Mouse (Mus musculus) erythroblast, embryonic 14.5 days (primary cell): ENCODE measurements around the gene Ptpn13. TPM values are rescaled to one million over a fixed set of nuclear protein-coding genes. Genes with fewer than 3 reads are reported as not detected.

Experiments
- H3K27me3 ChIP-seq: 2 replicates; pipeline ENCODE4 v1.6.1; 2012; ENCODE audit warnings: inconsistent platforms; ENCODE audit not compliant: control insufficient read depth
- H3K36me3 ChIP-seq: 2 replicates; pipeline ENCODE4 v1.6.1; 2012; ENCODE audit warnings: mild to moderate bottlenecking, inconsistent platforms; ENCODE audit not compliant: control insufficient read depth
- H3K4me1 ChIP-seq: 2 replicates; pipeline ENCODE4 v1.6.1; 2012; ENCODE audit warnings: inconsistent platforms; ENCODE audit not compliant: control insufficient read depth
- H3K4me3 ChIP-seq: replicated peaks from 2 replicates; pipeline ENCODE3; 2012; ENCODE audit warnings: moderate library complexity, mild to moderate bottlenecking, inconsistent platforms
- H3K9me3 ChIP-seq: 2 replicates; pipeline ENCODE4 v1.6.1; 2012; ENCODE audit warnings: low read length, inconsistent platforms, mixed read lengths; ENCODE audit not compliant: control insufficient read depth
- GATA1 ChIP-seq: IDR thresholded peaks from 2 replicates; pipeline ENCODE4 v1.6.1; 2012; ENCODE audit warnings: low read length, inconsistent platforms, mixed read lengths
- TAL1 ChIP-seq: IDR thresholded peaks from 3 replicates; pipeline ENCODE4 v1.6.1; 2012; ENCODE audit warnings: low read length, inconsistent platforms, mixed read lengths
- polyA plus RNA-seq: library from polyadenylated mRNA; stranded (reverse); fragments of >175 nt; gene quantifications from 2 replicates; pipeline ENCODE4 v1.2.3, GENCODE M21; 2012

Ptpn13 gene
- polyA plus RNA-seq, 1 experiment = 0.01 TPM

GRCm38 (mm10) chr5:103517641-103518040, 92.6 kb downstream of the Ptpn13 start:
- Histone ChIP-seq H3K27me3 (no peaks in the 10 kb centered on the region), H3K36me3 (no peaks in the 10 kb centered on the region), H3K4me3 (no peak overlapping the region), H3K9me3 (no peaks in the 10 kb centered on the region), H3K4me1 (no peaks in the 10 kb centered on the region)
- no peak for TF ChIP-seq TAL1

GRCm38 (mm10) chr5:103518797-103519468, 93.9 kb downstream of the Ptpn13 start:
- no peaks in the 10 kb centered on the region for H3K27me3 ChIP-seq
- H3K4me3 ChIP-seq = no peak overlapping the region
- H3K9me3 ChIP-seq = no peaks in the 10 kb centered on the region
- TF ChIP-seq GATA1 (no peak), TAL1 (no peak)
- no peaks in the 10 kb centered on the region for H3K4me1 ChIP-seq
- H3K36me3 ChIP-seq = no peaks in the 10 kb centered on the region

- TF ChIP-seq TAL1 (no peak), GATA1 (no peak)
- Histone ChIP-seq H3K9me3 (no peaks in the 10 kb centered on the region), H3K36me3 (no peaks in the 10 kb centered on the region), H3K27me3 (no peaks in the 10 kb centered on the region), H3K4me1 (no peaks in the 10 kb centered on the region), H3K4me3 (no peak overlapping the region)
These were observed 97.4 kb downstream of the Ptpn13 start for GRCm38 (mm10) chr5:103522371-103522770.

GRCm38 (mm10) chr5:103526668-103527436, 101.9 kb downstream of the Ptpn13 start:
- no peaks in the 10 kb centered on the region for H3K36me3 ChIP-seq
- H3K4me1 ChIP-seq = no peaks in the 10 kb centered on the region
- no peak for TF ChIP-seq GATA1
- no peak for TF ChIP-seq TAL1
- no peak overlapping the region for H3K4me3 ChIP-seq
- no peaks in the 10 kb centered on the region for H3K27me3 ChIP-seq
- H3K9me3 ChIP-seq = no peaks in the 10 kb centered on the region

- Histone ChIP-seq H3K36me3 (no peaks in the 10 kb centered on the region), H3K27me3 (no peaks in the 10 kb centered on the region), H3K4me3 (no peak overlapping the region), H3K4me1 (no peaks in the 10 kb centered on the region), H3K9me3 (no peaks in the 10 kb centered on the region)
- TF ChIP-seq TAL1 = no peak
- no peak for TF ChIP-seq GATA1
These were observed 102.4 kb downstream of the Ptpn13 start for GRCm38 (mm10) chr5:103527437-103527718.

- Histone ChIP-seq H3K4me1 (no peaks in the 10 kb centered on the region), H3K9me3 (no peaks in the 10 kb centered on the region), H3K27me3 (no peaks in the 10 kb centered on the region), H3K36me3 (no peaks in the 10 kb centered on the region), H3K4me3 (no peak overlapping the region)
- no peak for TF ChIP-seq TAL1
- TF ChIP-seq GATA1 = no peak
These were observed 105.2 kb downstream of the Ptpn13 start for GRCm38 (mm10) chr5:103530214-103530613.

GRCm38 (mm10) chr5:103532841-103533390, 107.9 kb downstream of the Ptpn13 start:
- H3K9me3 ChIP-seq = no peaks in the 10 kb centered on the region
- TF ChIP-seq GATA1 (no peak), TAL1 (no peak)
- H3K4me3 ChIP-seq = no peak overlapping the region
- no peaks in the 10 kb centered on the region for H3K27me3 ChIP-seq
- H3K4me1 ChIP-seq = no peaks in the 10 kb centered on the region
- H3K36me3 ChIP-seq = no peaks in the 10 kb centered on the region

GRCm38 (mm10) chr5:103534454-103534853, 109.5 kb downstream of the Ptpn13 start:
- no peaks in the 10 kb centered on the region for H3K4me1 ChIP-seq
- H3K4me3 ChIP-seq = no peak overlapping the region
- TF ChIP-seq GATA1 = no peak
- TF ChIP-seq TAL1 = no peak
- no peaks in the 10 kb centered on the region for H3K27me3 ChIP-seq
- H3K36me3 ChIP-seq = no peaks in the 10 kb centered on the region
- no peaks in the 10 kb centered on the region for H3K9me3 ChIP-seq

- no peaks in the 10 kb centered on the region for H3K27me3 ChIP-seq
- TF ChIP-seq TAL1 = no peak
- TF ChIP-seq GATA1 = no peak
- H3K4me3 ChIP-seq = no peak overlapping the region
- H3K36me3 ChIP-seq = no peaks in the 10 kb centered on the region
- no peaks in the 10 kb centered on the region for H3K4me1 ChIP-seq
- no peaks in the 10 kb centered on the region for H3K9me3 ChIP-seq
These were observed 112.4 kb downstream of the Ptpn13 start for GRCm38 (mm10) chr5:103537429-103537828.
